Comparison of ENCODE assay signal across 16 mouse cellular contexts in the genomic region with DNA sequence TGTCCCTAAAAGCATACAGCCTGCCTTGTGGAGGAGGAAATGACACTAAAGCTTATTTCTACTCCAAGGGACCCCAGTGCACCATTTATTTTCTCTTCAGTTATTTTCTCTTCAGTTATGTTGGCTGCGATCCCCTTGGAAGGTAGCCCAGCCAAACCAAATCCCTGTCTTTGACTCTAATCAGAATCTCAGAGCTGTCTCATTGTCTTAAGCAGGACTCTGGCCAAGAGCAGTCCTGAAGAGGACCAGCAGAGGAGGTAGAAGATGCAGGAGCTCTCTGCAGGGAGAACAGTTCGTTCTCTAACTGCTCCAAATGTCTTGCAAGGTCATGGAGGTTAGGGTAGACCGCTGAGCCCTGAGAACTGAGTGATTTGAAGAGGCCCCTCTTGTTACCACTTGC.
DNase-seq lines count a peak whose midpoint lies in the region; ATAC-seq lines count a peak whose summit lies in the region.
"Had no signal": no experiment of that assay in that cellular context is flagged by ENCODE, and none has a peak within 500 bp of the region (broad histone marks: within the 10 kb centered on the region; RNA-seq: fewer than 3 reads in every experiment).

No protein-coding gene starts in this region.

- H3K9me3 ChIP-seq in kidney, embryonic 16.5 days (ENCODE audit: low read length), result no peaks in the 10 kb centered on the region
- H3K9me3 ChIP-seq: embryonic facial prominence, embryonic 12.5 days; liver, embryonic 12.5 days; midbrain, embryonic 13.5 days had no signal

- H3K4me3 ChIP-seq in kidney, embryonic 16.5 days (ENCODE audit: low read length), result no peak overlapping the region
- H3K4me3 ChIP-seq: embryonic facial prominence, embryonic 12.5 days; liver, embryonic 12.5 days; midbrain, embryonic 13.5 days had no signal

- ATAC-seq in kidney, embryonic 16.5 days (ENCODE audit: low FRiP score, low TSS enrichment), result no peak
- ATAC-seq: forebrain, embryonic 16.5 days; inflammation-experienced regulatory T-cells, adult 6 months; liver, embryonic 12.5 days; midbrain, embryonic 13.5 days had no signal

- no peaks in the 10 kb centered on the region for H3K4me1 ChIP-seq in kidney, embryonic 16.5 days (ENCODE audit: insufficient read depth, low read length)
- H3K4me1 ChIP-seq: liver, embryonic 12.5 days; midbrain, embryonic 13.5 days had no signal

- no peak overlapping the region for H3K4me2 ChIP-seq in kidney, embryonic 16.5 days (replicated peaks; ENCODE audit: low read depth, low read length)
- H3K4me2 ChIP-seq: embryonic facial prominence, embryonic 12.5 days; heart, embryonic 11.5 days; liver, embryonic 12.5 days; midbrain, embryonic 13.5 days had no signal

- H3K27me3 ChIP-seq in kidney, embryonic 16.5 days (ENCODE audit: insufficient read depth, low read length), result no peaks in the 10 kb centered on the region
- H3K27me3 ChIP-seq: embryonic facial prominence, embryonic 12.5 days; liver, embryonic 12.5 days; midbrain, embryonic 13.5 days had no signal

- peak; percentile 14 for DNase-seq in gastrocnemius, adult 18-20 months (ENCODE audit: low spot score)
- DNase-seq in gastrocnemius, postnatal 25 days, result no peak
- peak; percentile 64 for DNase-seq in kidney, postnatal 14 days
- peak; percentile 16 for DNase-seq in right cerebral cortex, postnatal 14 days
- DNase-seq in right cerebral cortex, postnatal 36 days (ENCODE audit: low spot score in 2 of 2), result no peak
- peak; percentile 62 for DNase-seq in testis, postnatal 14 days (ENCODE audit: low spot score)
- no peak for DNase-seq in frontal cortex, adult 2 months (ENCODE audit: extremely low spot score in 1 of 2, low spot score in 1 of 2)
- DNase-seq: adrenal gland, postnatal 14 days; cerebellum, adult 18-20 months had no signal

- H3K36me3 ChIP-seq in kidney, embryonic 16.5 days (ENCODE audit: insufficient read depth, low read length), result no peaks in the 10 kb centered on the region
- H3K36me3 ChIP-seq: embryonic facial prominence, embryonic 12.5 days; liver, embryonic 12.5 days; midbrain, embryonic 13.5 days had no signal

- H3K9ac ChIP-seq in kidney, embryonic 16.5 days (replicated peaks; ENCODE audit: low read length), result no peak overlapping the region
- H3K9ac ChIP-seq: embryonic facial prominence, embryonic 12.5 days; liver, embryonic 12.5 days; midbrain, embryonic 13.5 days had no signal

- WGBS in kidney, embryonic 16.5 days, result 54% methylated on average over 3 of the region's 3 CpGs

- H3K27ac ChIP-seq in kidney, embryonic 16.5 days (ENCODE audit: low read length), result no peak overlapping the region
- H3K27ac ChIP-seq: embryonic facial prominence, embryonic 12.5 days; liver, embryonic 12.5 days; midbrain, embryonic 13.5 days had no signal

Comparison
In these comparisons a context has a peak if more than half of its experiments do, and no peak if none do; other contexts are left out.
1. DNase-seq: peak in gastrocnemius, adult 18-20 months (single experiment), kidney, postnatal 14 days (single experiment), right cerebral cortex, postnatal 14 days (single experiment) and testis, postnatal 14 days (single experiment); none in gastrocnemius, postnatal 25 days (single experiment), right cerebral cortex, postnatal 36 days (0 of 2) and frontal cortex, adult 2 months (0 of 2).